Mouse (Mus musculus): Measurements from ENCODE around the gene Exoc3. TPM values are rescaled to one million over a fixed set of nuclear protein-coding genes. Genes with fewer than 3 reads are reported as not detected.

Gene Exoc3
- polyA plus RNA-seq, 1 experiment from 2014 or later, result 82.3 TPM

- H3K4me3 ChIP-seq (ENCODE audit: low read depth, low read length), result no peak overlapping the region
- no peak overlapping the region for H3K9ac ChIP-seq (ENCODE audit: low read depth, low read length)
- ATAC-seq (ENCODE audit: low read depth), result no peak
- no peak overlapping the region for H3K27ac ChIP-seq (replicated peaks; ENCODE audit: low read depth, low read length)
- no peaks in the 10 kb centered on the region for H3K4me1 ChIP-seq (ENCODE audit: control insufficient read depth, insufficient read depth, low read length)
- no peaks in the 10 kb centered on the region for H3K36me3 ChIP-seq (ENCODE audit: control insufficient read depth, insufficient read depth, low read length)
- 59% methylated on average over 3 of the region's 3 CpGs for WGBS
- no peak overlapping the region for H3K4me2 ChIP-seq (ENCODE audit: low read depth, low read length)
- DNase-seq (ENCODE audit: low spot score), result no peak
- H3K9me3 ChIP-seq (ENCODE audit: control insufficient read depth, low read length), result no peaks in the 10 kb centered on the region
- peaks cover 45% of the 10 kb centered on the region for H3K27me3 ChIP-seq (replicated peaks; ENCODE audit: control insufficient read depth, insufficient read depth, low read length)
Measured at GRCm38 (mm10) chr13:74122632-74123031, 85.9 kb downstream of the Exoc3 start.

DNA sequence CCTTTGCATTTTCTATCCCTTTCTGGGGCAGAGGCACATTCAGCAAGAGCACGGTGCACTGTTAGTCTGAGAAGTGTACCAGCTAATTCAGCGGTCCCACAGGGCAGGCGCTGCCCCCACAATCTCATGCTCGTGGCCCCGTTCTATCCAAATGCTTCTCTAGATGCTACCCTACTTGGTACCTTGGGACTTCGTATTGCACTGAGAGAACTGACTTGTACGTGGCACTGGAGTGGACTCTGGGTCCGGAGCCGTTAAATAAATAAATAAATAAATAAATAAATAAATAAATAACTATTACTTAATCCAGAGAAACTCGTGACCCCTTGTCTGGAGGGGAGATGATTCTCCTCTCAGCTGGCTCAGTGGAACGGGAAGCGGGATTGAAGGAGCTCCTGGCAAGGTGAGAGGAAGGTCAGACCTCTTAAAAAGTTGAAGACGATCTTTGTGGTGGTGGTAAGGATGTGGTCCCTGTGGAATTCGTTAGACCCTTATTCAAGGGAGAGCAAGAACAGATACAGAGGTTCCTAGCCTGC lies 86.7 kb downstream of the Exoc3 start:
- Histone ChIP-seq H3K9me3 (ENCODE audit: control insufficient read depth, low read length) (no peaks in the 10 kb centered on the region), H3K27ac (replicated peaks; ENCODE audit: low read depth, low read length) (no peak overlapping the region), H3K36me3 (ENCODE audit: control insufficient read depth, insufficient read depth, low read length) (no peaks in the 10 kb centered on the region), H3K27me3 (replicated peaks; ENCODE audit: control insufficient read depth, insufficient read depth, low read length) (peaks cover 45% of the 10 kb centered on the region), H3K4me3 (ENCODE audit: low read depth, low read length) (peak overlapping the region; percentile 43; the same call in 1 of the 2 replicates), H3K4me2 (ENCODE audit: low read depth, low read length) (peak overlapping the region; percentile 70; the same call in 1 of the 2 replicates), H3K9ac (ENCODE audit: low read depth, low read length) (no peak overlapping the region), H3K4me1 (ENCODE audit: control insufficient read depth, insufficient read depth, low read length) (no peaks in the 10 kb centered on the region)
- 36% methylated on average over 14 of the region's 14 CpGs for WGBS
- ATAC-seq (ENCODE audit: low read depth), result no peak
- DNase-seq (ENCODE audit: low spot score), result no peak

DNA sequence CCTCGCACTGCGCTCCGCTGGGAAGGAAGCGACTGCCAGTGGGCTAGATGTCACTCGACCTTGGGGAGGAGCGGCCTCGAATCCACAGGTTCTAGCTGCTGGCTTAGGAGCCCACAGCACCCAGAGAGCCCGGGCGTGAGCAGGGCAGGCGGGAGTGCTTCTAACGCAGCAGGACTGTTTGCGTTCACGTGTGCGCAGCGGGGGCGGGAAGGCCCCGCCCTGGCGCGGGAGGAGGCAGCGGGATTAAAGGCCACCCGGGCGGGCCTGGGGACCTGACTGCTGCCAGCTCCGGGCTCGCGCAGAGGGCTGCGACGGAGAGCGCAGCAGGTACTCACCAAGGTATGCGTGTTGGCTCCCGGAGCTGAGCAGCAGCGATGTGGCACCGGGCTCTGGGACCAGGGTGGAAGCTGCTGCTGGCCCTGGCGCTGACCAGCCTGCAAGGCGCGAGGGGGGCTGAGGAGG lies 87.4 kb downstream of the Exoc3 start, which contains the start of gene Slc9a3:
TSS of gene Slc9a3 (plus strand) at position 317 of the 462 bp plus-strand sequence.
- H3K36me3 ChIP-seq (ENCODE audit: control insufficient read depth, insufficient read depth, low read length), result no peaks in the 10 kb centered on the region
- no peaks in the 10 kb centered on the region for H3K9me3 ChIP-seq (ENCODE audit: control insufficient read depth, low read length)
- ATAC-seq (ENCODE audit: low read depth), result 0 out of 2 replicates have a peak, but pooled peaks have one; percentile 26
- H3K4me3 ChIP-seq (ENCODE audit: low read depth, low read length), result peak within 1 kb of the TSS; percentile 43
- WGBS, result under 1% methylated on average over 34 of the region's 35 CpGs
- H3K27me3 ChIP-seq (replicated peaks; ENCODE audit: control insufficient read depth, insufficient read depth, low read length), result peaks cover 45% of the 10 kb centered on the region
- peak; percentile 14 for DNase-seq (ENCODE audit: low spot score)
- no peaks in the 10 kb centered on the region for H3K4me1 ChIP-seq (ENCODE audit: control insufficient read depth, insufficient read depth, low read length)
- peak within 1 kb of the TSS; percentile 70 for H3K4me2 ChIP-seq (ENCODE audit: low read depth, low read length)
- H3K27ac ChIP-seq (replicated peaks; ENCODE audit: low read depth, low read length), result no peak within 1 kb of the TSS
- H3K9ac ChIP-seq (ENCODE audit: low read depth, low read length), result peak within 1 kb of the TSS; percentile 52

Other genes with a start within 250 kb of the Exoc3 start
- not detected in 2 replicates for gene Zdhhc11, start 244.9 kb downstream of the Exoc3 start, polyA plus RNA-seq (2014; fragmentation: Nextera tagmentation; extraction: Ambion mirVana)
- 2.8 and 3.6 TPM in 2 replicates for gene Tppp, start 199.3 kb downstream of the Exoc3 start, polyA plus RNA-seq (2014; fragmentation: Nextera tagmentation; extraction: Ambion mirVana)
- gene Cep72, start 146.4 kb downstream of the Exoc3 start, polyA plus RNA-seq (2014; fragmentation: Nextera tagmentation; extraction: Ambion mirVana), result 10.7 and 12.8 TPM in 2 replicates
- not detected in 2 replicates for gene Slc9a3, start 87.3 kb downstream of the Exoc3 start, polyA plus RNA-seq (2014; fragmentation: Nextera tagmentation; extraction: Ambion mirVana)
- 1.3 and 1.9 TPM in 2 replicates for gene Ahrr, start 83.6 kb upstream of the Exoc3 start, polyA plus RNA-seq (2014; fragmentation: Nextera tagmentation; extraction: Ambion mirVana)
- 150 TPM in 2 replicates for gene Pdcd6, start 108.8 kb upstream of the Exoc3 start, polyA plus RNA-seq (2014; fragmentation: Nextera tagmentation; extraction: Ambion mirVana)
- 207 TPM in 2 replicates for gene Sdha, start 141.5 kb upstream of the Exoc3 start, polyA plus RNA-seq (2014; fragmentation: Nextera tagmentation; extraction: Ambion mirVana)
- 51.0 and 51.7 TPM in 2 replicates for gene Ccdc127, start 141.6 kb upstream of the Exoc3 start, polyA plus RNA-seq (2014; fragmentation: Nextera tagmentation; extraction: Ambion mirVana)
- 0.10 TPM in 1 of 2 replicates, not detected in the other for gene Lrrc14b, start 155.3 kb upstream of the Exoc3 start, polyA plus RNA-seq (2014; fragmentation: Nextera tagmentation; extraction: Ambion mirVana)
- 5.8 and 6.8 TPM in 2 replicates for gene Zfp72, start 182.1 kb upstream of the Exoc3 start, polyA plus RNA-seq (2014; fragmentation: Nextera tagmentation; extraction: Ambion mirVana)
- 73.0 and 78.2 TPM in 2 replicates for gene Ftl1-ps1, start 191.0 kb upstream of the Exoc3 start, polyA plus RNA-seq (2014; fragmentation: Nextera tagmentation; extraction: Ambion mirVana)

Measured in embryonic facial prominence, embryonic 14.5 days (tissue).